Mouse (Mus musculus) intestine, embryonic 14.5 days (tissue): ENCODE results near the gene Snrnp35. TPM values are rescaled to one million over a fixed set of nuclear protein-coding genes. Genes with fewer than 3 reads are reported as not detected.

Experiments
- ATAC-seq: fragments of 200-750 bp; cut with Nextera tagmentation; replicated peaks from 2 replicates; pipeline ENCODE4 v1.8.0; 2017; ENCODE audit warnings: low read depth, moderate number of reproducible peaks, moderate TSS enrichment, moderate library complexity; ENCODE audit not compliant: low FRiP score, low TSS enrichment
- DNase-seq: peaks from one replicate; pipeline ENCODE4 v3.0.0-alpha.2; 2018; ENCODE audit warnings: low spot score
- H3K27ac ChIP-seq: fragments of 300-500 bp; sonication (generic); 2 replicates; pipeline ENCODE4 v1.5.1; 2014; ENCODE audit warnings: low read depth, mild to moderate bottlenecking, control low read depth
- H3K27me3 ChIP-seq: fragments of 300-500 bp; sonication (generic); replicated peaks from 2 replicates; pipeline ENCODE4 v1.6.1; 2014; ENCODE audit warnings: low read length, control low read depth; ENCODE audit not compliant: control insufficient read depth, insufficient read depth
- H3K36me3 ChIP-seq: fragments of 300-500 bp; sonication (generic); 2 replicates; pipeline ENCODE4 v1.6.1; 2014; ENCODE audit warnings: low read length, control low read depth; ENCODE audit not compliant: control insufficient read depth, insufficient read depth
- H3K4me1 ChIP-seq: fragments of 300-500 bp; sonication (generic); replicated peaks from 2 replicates; pipeline ENCODE4 v1.6.1; 2014; ENCODE audit warnings: low read length, control low read depth, mixed read lengths; ENCODE audit not compliant: control insufficient read depth, insufficient read depth
- H3K4me2 ChIP-seq: fragments of 300-500 bp; sonication (generic); 2 replicates; pipeline ENCODE4 v1.6.1; 2014; ENCODE audit warnings: low read length
- H3K4me3 ChIP-seq: fragments of 300-500 bp; sonication (generic); 2 replicates; pipeline ENCODE4 v1.5.1; 2014; ENCODE audit warnings: low read depth, low read length, control low read depth, mixed read lengths
- H3K9ac ChIP-seq: fragments of 300-500 bp; sonication (generic); 2 replicates; pipeline ENCODE4 v1.6.1; 2014; ENCODE audit warnings: mild to moderate bottlenecking, low read length
- H3K9me3 ChIP-seq: fragments of 300-500 bp; sonication (generic); 2 replicates; pipeline ENCODE4 v1.6.1; 2016; ENCODE audit warnings: low read length, control low read depth; ENCODE audit not compliant: control insufficient read depth
- WGBS: fragments of 180-500 bp; shearing (Covaris S2); extraction: QIAGEN DNeasy Blood & Tissue Kit; methylation state at CpG from one replicate; pipeline ENCODE4 v1.1.7; 2014; 5-methylcytosine and 5-hydroxymethylcytosine counted together
- polyA plus RNA-seq: library from polyadenylated mRNA; unstranded; fragments of >200 nt; fragmentation: Nextera tagmentation; extraction: Ambion mirVana; gene quantifications from 2 replicates; pipeline ENCODE4 v1.2.1, GENCODE M21; 2014

Gene Snrnp35
- polyA plus RNA-seq, 1 experiment from 2014 or later: 10.7 TPM

DNA sequence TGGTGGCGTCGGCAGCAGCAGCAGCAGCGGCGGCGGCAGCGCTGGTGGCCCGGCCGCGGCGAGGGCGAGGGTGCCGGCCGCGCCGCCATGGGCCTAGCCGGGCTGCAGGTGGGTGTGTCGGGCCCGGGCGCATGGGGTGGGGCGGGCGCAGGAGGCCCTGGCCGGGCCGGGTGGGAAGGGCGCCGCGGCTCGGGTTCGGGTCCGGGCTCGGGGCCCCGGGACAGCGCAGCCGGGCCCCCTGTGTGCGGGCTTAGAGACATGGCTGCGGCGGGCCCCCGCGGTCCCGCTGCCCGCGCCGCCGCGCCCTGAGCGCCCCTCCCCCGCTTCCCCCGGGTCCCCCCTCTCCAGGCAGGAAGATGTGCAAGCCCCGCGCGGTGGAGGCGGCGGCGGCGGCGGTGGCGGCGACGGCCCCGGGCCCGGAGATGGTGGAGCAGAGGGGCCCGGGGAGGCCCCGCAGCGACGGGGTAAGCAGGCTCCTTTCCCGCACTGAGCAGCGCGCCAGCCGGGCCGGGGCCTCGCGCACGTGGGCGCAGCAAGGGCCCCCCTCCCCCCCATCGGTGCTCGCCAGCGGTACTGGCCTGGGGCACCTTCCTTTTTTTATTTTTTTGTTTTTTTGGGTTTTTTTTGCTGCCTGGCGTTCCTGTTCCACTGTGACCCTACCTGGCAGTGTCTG is 37.2 kb upstream of the Snrnp35 start:
- peak; percentile 72 for DNase-seq
- 0% methylated on average over 37 of the region's 77 CpGs for WGBS
- H3K4me2 ChIP-seq: peak overlapping the region; percentile 68

DNA sequence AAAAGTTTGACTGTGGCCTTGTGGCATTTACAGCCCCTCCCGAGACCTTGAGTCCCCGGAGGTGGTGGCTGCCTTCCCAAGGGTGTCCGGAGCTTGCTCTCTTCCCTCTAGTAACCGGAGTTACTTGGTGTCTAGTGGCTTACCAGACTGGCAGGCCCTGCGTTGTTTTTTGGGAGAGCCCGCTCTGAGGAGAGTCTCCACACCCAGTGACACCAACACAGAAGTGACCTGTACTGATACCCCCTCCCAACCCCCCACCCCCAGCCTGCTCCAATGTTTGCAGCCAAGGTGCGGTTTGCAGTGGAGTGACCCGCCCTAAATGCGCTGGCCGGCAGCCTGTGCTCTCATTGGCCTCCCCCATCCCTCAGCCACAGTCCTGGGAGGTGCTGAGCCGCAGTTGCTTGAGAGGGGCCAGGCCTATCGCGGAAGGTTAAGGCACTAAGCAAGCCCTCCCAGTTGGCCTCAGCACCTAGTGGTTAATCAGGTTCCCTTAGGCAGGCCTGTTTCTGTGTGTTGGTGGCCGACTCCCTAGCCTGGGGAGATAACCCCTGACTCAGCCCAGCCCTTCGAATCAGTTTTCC is 36.5 kb upstream of the Snrnp35 start:
- H3K27ac ChIP-seq: peak overlapping the region; percentile 88
- peaks cover 18% of the 10 kb centered on the region for H3K4me1 ChIP-seq
- H3K4me3 ChIP-seq: peak overlapping the region; percentile 76
- peak overlapping the region; percentile 86 for H3K9ac ChIP-seq
- H3K36me3 ChIP-seq: peaks cover 47% of the 10 kb centered on the region
- H3K27me3 ChIP-seq: no peaks in the 10 kb centered on the region
- 2% methylated on average over 15 of the region's 15 CpGs for WGBS
- H3K4me2 ChIP-seq: peak overlapping the region; percentile 68
- ATAC-seq (peak; percentile 75), DNase-seq (peak; percentile 85)
- no peaks in the 10 kb centered on the region for H3K9me3 ChIP-seq

More for the DNA sequence above, 37.2 kb upstream of the Snrnp35 start:
- H3K9ac ChIP-seq: peak overlapping the region; percentile 86
- no peaks in the 10 kb centered on the region for H3K27me3 ChIP-seq
- H3K9me3 ChIP-seq: no peaks in the 10 kb centered on the region
- ATAC-seq: peak; percentile 45
- H3K36me3 ChIP-seq: peaks cover 41% of the 10 kb centered on the region
- H3K4me3 ChIP-seq: peak overlapping the region; percentile 76
- H3K4me1 ChIP-seq: peaks cover 20% of the 10 kb centered on the region
- peak overlapping the region; percentile 88 for H3K27ac ChIP-seq

DNA sequence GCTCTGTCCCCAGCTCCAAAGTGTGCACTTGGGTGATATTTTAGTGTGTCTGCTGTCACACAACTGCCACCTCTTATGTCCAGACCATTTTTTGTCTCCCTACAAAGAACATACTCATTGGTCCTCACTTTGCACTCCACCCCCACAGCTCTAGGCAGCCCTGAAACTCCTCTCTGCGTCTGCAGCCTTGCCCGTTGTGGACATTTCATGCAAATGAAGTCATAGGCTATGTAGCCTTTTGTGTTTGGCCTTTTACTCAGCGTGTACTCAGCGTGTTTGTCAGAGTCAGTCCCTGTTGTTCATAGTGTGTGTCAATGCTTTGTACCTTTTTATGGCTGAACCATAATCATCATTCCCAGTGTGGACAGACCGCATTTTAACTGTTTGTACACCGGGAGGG is 33.4 kb upstream of the Snrnp35 start:
- no peak for ATAC-seq
- no peak overlapping the region for H3K9ac ChIP-seq
- H3K36me3 ChIP-seq: peaks cover 78% of the 10 kb centered on the region
- no peak for DNase-seq
- peak overlapping the region; percentile 11; the same call in 1 of the 2 replicates for H3K4me2 ChIP-seq
- WGBS: 62% methylated on average over 6 of the region's 6 CpGs
- H3K27ac ChIP-seq: no peak overlapping the region
- H3K9me3 ChIP-seq: no peaks in the 10 kb centered on the region
- peaks cover 18% of the 10 kb centered on the region for H3K4me1 ChIP-seq
- no peaks in the 10 kb centered on the region for H3K27me3 ChIP-seq
- H3K4me3 ChIP-seq: no peak overlapping the region

DNA sequence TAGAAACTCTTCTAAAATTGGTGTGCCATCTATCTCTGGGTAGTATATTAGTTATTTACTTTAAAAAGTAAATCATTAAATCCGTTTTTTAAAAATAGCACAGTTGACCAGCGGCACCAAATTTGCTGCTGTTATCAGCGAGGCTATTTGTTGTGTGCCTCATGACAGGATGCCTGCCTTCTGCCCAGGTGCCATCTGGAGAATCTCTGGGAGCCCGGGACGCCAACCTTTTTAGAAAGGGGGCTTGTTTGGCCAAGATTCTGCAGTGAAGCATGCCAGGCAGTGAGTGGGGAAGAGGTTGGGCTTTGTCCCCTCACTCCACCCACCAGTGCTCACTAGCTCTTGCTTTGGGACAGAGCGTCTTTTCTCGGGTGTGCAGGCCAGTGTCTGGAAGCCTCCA is 32.9 kb upstream of the Snrnp35 start:
- H3K9me3 ChIP-seq: no peaks in the 10 kb centered on the region
- ATAC-seq (no peak), DNase-seq (no peak)
- H3K27ac ChIP-seq: peak overlapping the region; percentile 36; the same call in 1 of the 2 replicates
- no peak overlapping the region; the same call in 1 of the 2 replicates for H3K4me2 ChIP-seq
- 75% methylated on average over 7 of the region's 7 CpGs for WGBS
- no peak overlapping the region for H3K4me3 ChIP-seq
- no peaks in the 10 kb centered on the region for H3K27me3 ChIP-seq
- peaks cover 13% of the 10 kb centered on the region; the same call in 1 of the 2 replicates for H3K4me1 ChIP-seq
- no peak overlapping the region for H3K9ac ChIP-seq
- H3K36me3 ChIP-seq: peaks cover 84% of the 10 kb centered on the region

DNA sequence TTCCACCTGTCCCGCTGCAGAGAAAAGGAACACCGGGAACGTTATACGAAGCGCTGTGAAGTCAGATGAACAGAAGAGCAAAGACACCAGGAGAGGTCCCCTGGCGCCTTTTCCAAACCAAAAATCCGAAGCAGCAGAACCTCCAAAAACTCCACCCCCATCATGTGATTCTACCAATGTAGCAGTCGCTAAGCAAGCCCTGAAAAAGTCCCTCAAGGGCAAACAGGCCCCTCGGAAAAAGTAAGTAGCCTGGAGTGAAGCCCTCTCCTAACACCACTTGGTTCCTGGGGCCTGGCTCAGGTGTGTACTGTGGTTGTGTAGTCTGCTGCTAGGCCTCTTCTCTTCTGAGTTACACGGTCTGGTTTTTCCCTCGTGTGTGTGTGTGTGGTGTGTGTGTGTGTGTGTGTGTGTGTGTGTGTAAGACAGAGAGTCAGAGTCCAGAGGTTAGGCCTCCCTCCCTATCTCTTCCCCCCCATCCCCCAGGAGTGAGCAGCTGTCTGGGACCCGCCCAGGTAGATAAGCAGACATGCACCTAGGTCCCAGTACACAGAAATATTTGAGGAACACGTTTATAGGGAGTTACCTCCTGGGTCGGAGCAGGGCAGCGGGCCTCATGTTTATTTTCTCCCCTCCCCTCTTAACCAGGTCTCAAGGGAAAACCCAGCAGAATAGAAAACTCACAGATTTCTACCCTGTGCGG is 32.1 kb upstream of the Snrnp35 start:
- peak overlapping the region; percentile 36 for H3K27ac ChIP-seq
- no peak overlapping the region for H3K4me2 ChIP-seq
- no peak overlapping the region for H3K9ac ChIP-seq
- H3K36me3 ChIP-seq: peaks cover 90% of the 10 kb centered on the region
- ATAC-seq (peak; percentile 56), DNase-seq (no peak)
- WGBS: 70% methylated on average over 16 of the region's 16 CpGs
- no peaks in the 10 kb centered on the region for H3K27me3 ChIP-seq
- H3K4me3 ChIP-seq: no peak overlapping the region
- peaks cover 13% of the 10 kb centered on the region; the same call in 1 of the 2 replicates for H3K4me1 ChIP-seq
- H3K9me3 ChIP-seq: no peaks in the 10 kb centered on the region

DNA sequence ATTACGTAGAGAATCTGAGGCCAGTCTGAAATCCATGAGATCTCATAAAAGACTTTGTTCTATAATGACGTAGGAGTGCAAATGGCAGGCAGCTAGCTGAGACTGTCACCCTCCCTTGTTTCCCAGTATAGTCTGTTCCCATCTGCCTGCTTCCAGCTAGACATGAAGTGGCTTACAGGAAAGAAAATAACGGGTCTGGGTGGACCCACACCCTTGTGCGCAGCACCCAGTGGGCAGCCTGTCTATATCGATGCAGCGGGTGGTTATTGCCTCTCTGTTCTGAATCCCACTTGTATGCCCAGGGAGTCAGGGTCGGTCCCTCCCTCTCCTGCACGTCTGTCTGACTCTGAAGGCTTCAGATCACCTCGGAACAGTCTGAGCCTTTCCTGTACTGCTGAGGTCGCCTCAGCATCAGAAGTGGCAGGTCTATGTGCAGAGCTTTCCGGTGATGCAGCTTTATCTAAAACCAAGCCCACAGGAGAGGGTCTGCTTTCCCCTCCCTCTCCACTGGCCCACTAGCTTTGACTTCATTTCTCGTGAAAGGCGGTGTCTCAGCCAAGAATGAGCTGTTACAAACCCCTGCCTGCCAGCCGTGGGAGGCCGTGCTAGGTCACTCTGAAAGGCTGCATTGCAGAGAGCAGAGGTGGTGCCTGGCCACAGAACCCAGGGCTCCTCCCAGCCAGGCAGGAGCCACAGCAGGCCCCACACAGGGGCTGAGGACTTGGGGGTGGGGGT is 30.3 kb upstream of the Snrnp35 start:
- Histone ChIP-seq H3K27me3 (no peaks in the 10 kb centered on the region), H3K4me1 (0 out of 2 replicates have a peak, but pooled peaks cover 3% of the 10 kb centered on the region), H3K4me2 (no peak overlapping the region), H3K27ac (no peak overlapping the region), H3K4me3 (no peak overlapping the region), H3K9me3 (no peaks in the 10 kb centered on the region), H3K9ac (no peak overlapping the region), H3K36me3 (peaks cover 99% of the 10 kb centered on the region)
- 76% methylated on average over 15 of the region's 15 CpGs for WGBS
- ATAC-seq (no peak), DNase-seq (no peak)

DNA sequence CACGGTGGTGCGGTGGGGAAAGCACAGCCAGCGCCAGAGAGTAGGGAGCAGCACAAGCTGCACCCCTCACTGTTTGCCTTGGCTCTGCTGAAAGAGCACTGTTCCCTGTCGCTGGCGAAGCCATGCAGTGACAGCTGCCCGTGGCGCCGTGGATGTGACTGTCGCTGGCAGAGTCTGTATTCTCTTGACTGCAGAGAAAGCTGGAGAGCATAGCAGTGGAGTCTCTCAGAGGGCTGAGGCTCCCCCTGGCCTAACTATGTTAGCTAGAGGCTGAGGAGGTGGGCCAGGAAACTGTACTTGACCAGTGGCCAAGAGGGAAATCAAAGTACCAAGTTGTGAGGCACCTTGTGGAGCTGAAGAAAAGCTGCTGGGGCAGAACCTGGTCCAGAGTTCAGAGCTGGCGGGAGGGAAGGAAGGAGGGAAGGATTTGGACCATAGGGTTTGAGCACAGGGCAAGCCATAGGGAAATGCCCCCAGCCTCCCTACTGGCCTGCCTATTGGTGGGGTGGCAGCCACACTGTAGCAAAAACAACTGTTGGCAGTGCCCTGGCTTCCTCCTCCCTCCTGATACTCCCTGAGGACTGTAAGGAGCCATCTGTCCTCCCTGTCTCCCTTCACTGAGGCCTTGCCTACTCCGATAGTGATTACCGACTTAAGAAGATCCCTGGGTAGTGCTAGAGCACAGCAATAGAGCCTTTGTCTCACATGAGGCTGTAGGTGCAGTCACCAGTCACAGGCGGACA is 29.4 kb upstream of the Snrnp35 start:
- no peak overlapping the region for H3K9ac ChIP-seq
- H3K4me2 ChIP-seq: no peak overlapping the region
- peaks cover 99% of the 10 kb centered on the region for H3K36me3 ChIP-seq
- 0 out of 2 replicates have a peak, but pooled peaks cover 3% of the 10 kb centered on the region for H3K4me1 ChIP-seq
- H3K9me3 ChIP-seq: no peaks in the 10 kb centered on the region
- 81% methylated on average over 13 of the region's 13 CpGs for WGBS
- H3K27me3 ChIP-seq: no peaks in the 10 kb centered on the region
- H3K4me3 ChIP-seq: no peak overlapping the region
- no peak for ATAC-seq
- DNase-seq: no peak
- H3K27ac ChIP-seq: no peak overlapping the region

DNA sequence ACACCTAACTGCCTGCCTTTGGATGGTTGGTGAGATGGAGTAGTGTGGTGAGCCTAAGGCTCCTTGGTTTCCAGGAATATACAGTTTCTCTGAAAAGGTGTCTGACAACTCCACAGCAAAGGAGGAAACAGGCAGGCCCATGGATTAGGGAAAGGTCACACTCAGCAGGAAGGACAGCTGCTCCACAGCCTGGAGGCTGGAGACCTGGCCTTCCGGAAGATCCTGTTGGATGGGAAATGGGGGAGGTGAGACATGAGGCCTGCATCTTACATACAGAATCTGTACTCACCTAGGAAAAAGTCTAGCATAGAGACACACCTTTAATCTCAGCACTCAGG is 28.9 kb upstream of the Snrnp35 start:
- H3K27me3 ChIP-seq: no peaks in the 10 kb centered on the region
- no peak overlapping the region for H3K9ac ChIP-seq
- no peak for ATAC-seq
- H3K4me2 ChIP-seq: no peak overlapping the region
- H3K9me3 ChIP-seq: no peaks in the 10 kb centered on the region
- H3K4me1 ChIP-seq: 0 out of 2 replicates have a peak, but pooled peaks cover 1% of the 10 kb centered on the region
- H3K36me3 ChIP-seq: peaks cover 99% of the 10 kb centered on the region
- 78% methylated on average over 1 of the region's 1 CpGs for WGBS
- no peak overlapping the region for H3K4me3 ChIP-seq
- no peak overlapping the region for H3K27ac ChIP-seq
- no peak for DNase-seq
